Mouse (Mus musculus) neural tube, embryonic 13.5 days (tissue): ENCODE results near the gene Gm7358. TPM values are rescaled to one million over a fixed set of nuclear protein-coding genes. Genes with fewer than 3 reads are reported as not detected.
"Not testable (repeated sequence)": the region's sequence is repeated elsewhere in the genome, so short reads cannot be mapped to it uniquely, and the experiment has no call there.

Source experiments
- ATAC-seq: fragments of 200-750 bp; cut with Nextera tagmentation; 2 replicates; pipeline ENCODE4 v1.8.0; 2017; ENCODE audit warnings: low read depth, mild to moderate bottlenecking, moderate TSS enrichment, moderate library complexity
- H3K27ac ChIP-seq: fragments of 300-500 bp; sonication (generic); replicated peaks from 2 replicates; pipeline ENCODE4 v1.5.1; 2015; ENCODE audit warnings: moderate library complexity, mild to moderate bottlenecking, inconsistent platforms
- H3K27me3 ChIP-seq: fragments of 300-500 bp; sonication (generic); 2 replicates; pipeline ENCODE4 v1.6.1; 2015; ENCODE audit warnings: mild to moderate bottlenecking, inconsistent platforms
- H3K36me3 ChIP-seq: fragments of 300-500 bp; sonication (generic); 2 replicates; pipeline ENCODE4 v1.6.1; 2015; ENCODE audit warnings: mild to moderate bottlenecking, inconsistent platforms
- H3K4me1 ChIP-seq: fragments of 300-500 bp; sonication (generic); replicated peaks from 2 replicates; pipeline ENCODE4 v1.6.1; 2015; ENCODE audit warnings: inconsistent platforms
- H3K4me2 ChIP-seq: fragments of 300-500 bp; sonication (generic); 2 replicates; pipeline ENCODE4 v1.6.1; 2015; ENCODE audit warnings: inconsistent platforms, mild to moderate bottlenecking, moderate library complexity
- H3K4me3 ChIP-seq: fragments of 300-500 bp; sonication (generic); 2 replicates; pipeline ENCODE4 v1.5.1; 2015; ENCODE audit warnings: mild to moderate bottlenecking, inconsistent platforms
- H3K9ac ChIP-seq: fragments of 300-500 bp; sonication (generic); 2 replicates; pipeline ENCODE4 v1.6.1; 2015; ENCODE audit warnings: moderate library complexity, mild to moderate bottlenecking, inconsistent platforms
- H3K9me3 ChIP-seq: fragments of 300-500 bp; sonication (generic); 2 replicates; pipeline ENCODE4 v1.6.1; 2016; ENCODE audit warnings: inconsistent platforms
- WGBS: fragments of 180-500 bp; shearing (Covaris S2); methylation state at CpG from one replicate; pipeline ENCODE4 v1.1.7; 2015; 5-methylcytosine and 5-hydroxymethylcytosine counted together
- polyA plus RNA-seq: library from polyadenylated mRNA; unstranded; fragments of >200 nt; fragmentation: Nextera tagmentation; extraction: Ambion mirVana; gene quantifications from 2 replicates; pipeline ENCODE4 v1.2.1, GENCODE M21; 2015

The Gm7358 gene
- polyA plus RNA-seq, result not detected in 2 replicates

GRCm38 (mm10) chr17:14059431-14059830 lies at the start of gene Gm7358:
Gm7358 (minus strand) TSS chr17:14059531.
- H3K36me3 ChIP-seq, H3K4me1 ChIP-seq, H3K27ac ChIP-seq, H3K27me3 ChIP-seq, H3K9ac ChIP-seq, H3K9me3 ChIP-seq, H3K4me3 ChIP-seq, ATAC-seq, H3K4me2 ChIP-seq: not testable (repeated sequence)
- WGBS, result 100% methylated on average over 1 of the region's 2 CpGs

GRCm38 (mm10) chr17:14103018-14103417 lies 43.7 kb upstream of the Gm7358 start:
- ATAC-seq, H3K4me2 ChIP-seq, H3K9me3 ChIP-seq, H3K9ac ChIP-seq, H3K4me3 ChIP-seq, H3K4me1 ChIP-seq, H3K36me3 ChIP-seq, H3K27ac ChIP-seq, H3K27me3 ChIP-seq: not testable (repeated sequence)
- WGBS, result 36% methylated on average over 3 of the region's 3 CpGs

- not testable (repeated sequence) for ATAC-seq, H3K4me3 ChIP-seq, H3K4me2 ChIP-seq, H3K27me3 ChIP-seq, H3K9ac ChIP-seq, H3K4me1 ChIP-seq, H3K9me3 ChIP-seq, H3K27ac ChIP-seq, H3K36me3 ChIP-seq
- 8% methylated on average over 1 of the region's 1 CpGs for WGBS
These were observed 42.2 kb upstream of the Gm7358 start for GRCm38 (mm10) chr17:14101446-14101980.

- H3K27me3 ChIP-seq, H3K27ac ChIP-seq, H3K4me2 ChIP-seq, H3K9ac ChIP-seq, H3K9me3 ChIP-seq, ATAC-seq, H3K4me1 ChIP-seq, H3K4me3 ChIP-seq, H3K36me3 ChIP-seq: not testable (repeated sequence)
- 52% methylated on average over 3 of the region's 3 CpGs for WGBS
These were observed 40.6 kb upstream of the Gm7358 start for GRCm38 (mm10) chr17:14099886-14100285.

- H3K9me3 ChIP-seq, ATAC-seq, H3K4me2 ChIP-seq, H3K27me3 ChIP-seq, H3K4me1 ChIP-seq, H3K36me3 ChIP-seq, H3K9ac ChIP-seq, H3K27ac ChIP-seq, H3K4me3 ChIP-seq: not testable (repeated sequence)
- 46% methylated on average over 3 of the region's 7 CpGs for WGBS
These were observed 34.8 kb upstream of the Gm7358 start for GRCm38 (mm10) chr17:14094165-14094564.

- not testable (repeated sequence) for H3K9ac ChIP-seq, ATAC-seq, H3K27ac ChIP-seq, H3K36me3 ChIP-seq, H3K4me1 ChIP-seq, H3K4me3 ChIP-seq, H3K4me2 ChIP-seq, H3K27me3 ChIP-seq, H3K9me3 ChIP-seq
- 13% methylated on average over 1 of the region's 1 CpGs for WGBS
These were observed 27.3 kb upstream of the Gm7358 start for GRCm38 (mm10) chr17:14086629-14087028.

GRCm38 (mm10) chr17:14041880-14042279 lies 17.5 kb downstream of the Gm7358 start:
- not testable (repeated sequence) for H3K36me3 ChIP-seq, H3K27ac ChIP-seq, H3K4me3 ChIP-seq, H3K4me2 ChIP-seq, H3K9ac ChIP-seq, H3K4me1 ChIP-seq, H3K27me3 ChIP-seq, ATAC-seq, H3K9me3 ChIP-seq
- 60% methylated on average over 1 of the region's 2 CpGs for WGBS

GRCm38 (mm10) chr17:14037012-14037411 lies 22.3 kb downstream of the Gm7358 start:
- not testable (repeated sequence) for H3K9ac ChIP-seq, H3K9me3 ChIP-seq, H3K27ac ChIP-seq, H3K4me2 ChIP-seq, H3K27me3 ChIP-seq, H3K4me1 ChIP-seq, H3K4me3 ChIP-seq, ATAC-seq, H3K36me3 ChIP-seq
- WGBS, result 57% methylated on average over 1 of the region's 2 CpGs

- H3K9ac ChIP-seq, H3K9me3 ChIP-seq, ATAC-seq, H3K36me3 ChIP-seq, H3K4me2 ChIP-seq, H3K4me3 ChIP-seq, H3K27ac ChIP-seq, H3K4me1 ChIP-seq, H3K27me3 ChIP-seq: not testable (repeated sequence)
- WGBS, result 92% methylated on average over 4 of the region's 4 CpGs
These were observed 23.2 kb downstream of the Gm7358 start for GRCm38 (mm10) chr17:14036113-14036512.

Other genes starting within 250 kb of the Gm7358 start
- not detected in 2 replicates for gene Gm7168, start 111.2 kb downstream of the Gm7358 start, polyA plus RNA-seq
- not detected in 2 replicates for gene Gm7356, start 55.8 kb downstream of the Gm7358 start, polyA plus RNA-seq
- gene Dact2, start 144.8 kb upstream of the Gm7358 start, polyA plus RNA-seq, result 1.2 and 1.7 TPM in 2 replicates
- gene Smoc2, start 220.0 kb upstream of the Gm7358 start, polyA plus RNA-seq, result 5.8 and 16.8 TPM in 2 replicates